Mouse (Mus musculus): ENCODE measurements at regions not wholly inside any gene's neighbourhood (a gene's known extent, or its start where the extent isn't known, plus 50 kb on each side); places are given as distances from the start of the nearest gene placed in this dataset.
A peak's percentile ranks its signal among the peaks of the same experiment; 100 is the strongest.

- intact Hi-C loops (cut with DNase I), result loop anchor here (5.0 kb wide), 1 partner anchor 242 kb away; no protein-coding TSS in a partner anchor
- peak; percentile 26 to 40 for DNase-seq
Measured at GRCm38 (mm10) chr5:136619315-136620231, 52.3 kb upstream of the Cux1 start.

- intact Hi-C loops (cut with DNase I), result loop anchor here (5.0 kb wide), 1 partner anchor 243 kb away; no protein-coding TSS in a partner anchor
- DNase-seq, result no peak
Measured at GRCm38 (mm10) chr5:136620234-136620633, 52.9 kb upstream of the Cux1 start.

- DNase-seq, result no peak
- intact Hi-C loops (cut with DNase I), result loop anchor here (5.0 kb wide), 1 partner anchor 244 kb away; no protein-coding TSS in a partner anchor
Measured at GRCm38 (mm10) chr5:136621336-136622125, 54.2 kb upstream of the Cux1 start.

- DNase-seq, result no peak
- intact Hi-C loops (cut with DNase I), result loop anchor here (5.0 kb wide), 1 partner anchor 245 kb away; no protein-coding TSS in a partner anchor
Measured at GRCm38 (mm10) chr5:136622152-136622551, 54.9 kb upstream of the Cux1 start.

GRCm38 (mm10) chr5:136622721-136623542 is 55.6 kb upstream of the Cux1 start:
- intact Hi-C loops (cut with DNase I), result loop anchor here (1.0 to 5.0 kb wide), 4 partner anchors 56 to 364 kb away; partner anchors contain the start of gene Cux1

GRCm38 (mm10) chr5:136623791-136624190 is 56.5 kb upstream of the Cux1 start:
- no peak for DNase-seq
- intact Hi-C loops (cut with DNase I), result loop anchor here (1.0 to 5.0 kb wide), 4 partner anchors 56 to 364 kb away; partner anchors contain the start of gene Cux1

More at GRCm38 (mm10) chr5:136622721-136623542, 55.6 kb upstream of the Cux1 start:
- peak; percentile 80 for DNase-seq

GRCm38 (mm10) chr5:136625176-136625991 is 58.1 kb upstream of the Cux1 start:
- intact Hi-C loops (cut with DNase I), result no loop called here
- no peak for DNase-seq

- intact Hi-C loops (cut with DNase I), result no loop called here
- no peak for DNase-seq
Measured at GRCm38 (mm10) chr5:136626142-136626771, 59.0 kb upstream of the Cux1 start.

GRCm38 (mm10) chr5:136626891-136627290 is 59.6 kb upstream of the Cux1 start:
- intact Hi-C loops (cut with DNase I), result no loop called here
- peak in 1 of 2 experiments; percentile 6 for DNase-seq

GRCm38 (mm10) chr5:136627671-136628292 is 60.5 kb upstream of the Cux1 start:
- peak; percentile 25 to 38 for DNase-seq
- intact Hi-C loops (cut with DNase I), result no loop called here

GRCm38 (mm10) chr5:136628502-136628901 is 61.2 kb upstream of the Cux1 start:
- intact Hi-C loops (cut with DNase I), result no loop called here

GRCm38 (mm10) chr5:136632286-136632685 is 60.7 kb upstream of the Myl10 start:
- intact Hi-C loops (cut with DNase I), result no loop called here

More at GRCm38 (mm10) chr5:136628502-136628901, 61.2 kb upstream of the Cux1 start:
- DNase-seq, result no peak

GRCm38 (mm10) chr5:136633901-136634300 is 59.0 kb upstream of the Myl10 start:
- no peak for DNase-seq
- intact Hi-C loops (cut with DNase I), result no loop called here

More at GRCm38 (mm10) chr5:136632286-136632685, 60.7 kb upstream of the Myl10 start:
- DNase-seq, result no peak

GRCm38 (mm10) chr5:136635119-136635518 is 57.8 kb upstream of the Myl10 start:
- intact Hi-C loops (cut with DNase I), result no loop called here
- DNase-seq, result no peak

GRCm38 (mm10) chr5:136636476-136636875 is 56.5 kb upstream of the Myl10 start:
- no peak for DNase-seq
- intact Hi-C loops (cut with DNase I), result no loop called here

- intact Hi-C loops (cut with DNase I), result no loop called here
Measured at GRCm38 (mm10) chr5:136637872-136638271, 55.1 kb upstream of the Myl10 start.

GRCm38 (mm10) chr5:136640871-136641619 is 51.9 kb upstream of the Myl10 start:
- intact Hi-C loops (cut with DNase I), result no loop called here

More at GRCm38 (mm10) chr5:136637872-136638271, 55.1 kb upstream of the Myl10 start:
- DNase-seq, result no peak

More at GRCm38 (mm10) chr5:136640871-136641619, 51.9 kb upstream of the Myl10 start:
- DNase-seq, result no peak

Measured in heart, postnatal 36 days (tissue).